Mouse (Mus musculus) gastrocnemius, postnatal 4 days (tissue): ENCODE data around the gene Capn1. TPM values are rescaled to one million over a fixed set of nuclear protein-coding genes. Genes with fewer than 3 reads are reported as not detected.

ENCODE experiments used
- DNase-seq, 2 experiments: peaks; one replicate each; pipeline ENCODE4 v3.0.0; 2021 to 2022; ENCODE audit warnings: low spot score in 2 of 2, mixed read lengths in 2 of 2
- total RNA-seq, 2 experiments: library from RNA; stranded (reverse); gene quantifications; 2 replicates each; pipeline ENCODE4 v1.2.3; 2021

Capn1 gene
- total RNA-seq, 2 experiments from 2014 or later: 70.9 to 79.6 TPM

- DNase-seq: no peak
These were observed 24.8 kb downstream of the Capn1 start for GRCm38 (mm10) chr19:5990921-5991320.

- DNase-seq: no peak
These were observed 25.7 kb downstream of the Capn1 start for GRCm38 (mm10) chr19:5990033-5990432.

GRCm38 (mm10) chr19:5989585-5989984 lies 26.1 kb downstream of the Capn1 start:
- no peak for DNase-seq

DNA sequence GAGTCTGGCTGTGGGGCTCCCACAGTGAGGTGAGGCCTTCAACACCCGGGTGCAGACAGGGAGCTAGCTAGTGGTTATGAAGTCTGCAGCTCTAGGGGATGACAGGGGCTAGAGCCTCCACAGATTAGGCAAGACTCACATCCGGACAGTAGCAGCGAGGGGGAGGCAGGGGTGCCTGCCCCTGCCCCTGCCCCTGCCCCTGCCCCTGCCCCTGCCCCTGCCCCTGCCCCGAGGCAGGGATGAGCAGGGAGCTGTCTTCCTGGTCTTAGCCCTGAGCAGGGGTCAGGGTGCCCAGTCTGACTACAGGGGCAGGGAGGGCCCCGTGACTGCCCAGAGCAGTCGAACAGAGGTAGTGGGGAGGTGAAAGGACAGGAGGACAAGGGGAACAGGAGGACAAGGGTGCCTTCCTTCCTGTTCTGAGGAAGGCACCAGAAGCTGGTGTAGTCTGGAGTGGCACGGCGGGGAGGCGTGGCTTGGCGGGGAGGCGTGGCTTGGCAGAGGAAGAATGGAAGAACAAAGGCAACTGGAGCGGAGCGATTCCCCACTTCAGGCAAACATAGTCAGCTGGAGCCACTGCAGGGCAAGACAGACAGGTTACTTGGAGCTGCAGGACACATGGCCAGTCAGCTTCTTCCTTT lies 26.8 kb downstream of the Capn1 start:
- DNase-seq: peak in 1 of 2 experiments; percentile 64

- DNase-seq: no peak
These were observed 27.5 kb downstream of the Capn1 start for GRCm38 (mm10) chr19:5988027-5988814.

GRCm38 (mm10) chr19:5986043-5986442 lies 29.7 kb downstream of the Capn1 start, which contains the start of gene Slc22a20:
Slc22a20 (minus strand) TSS chr19:5986143.
- no peak for DNase-seq

GRCm38 (mm10) chr19:5980477-5980876 lies 35.2 kb downstream of the Capn1 start:
- no peak for DNase-seq

DNA sequence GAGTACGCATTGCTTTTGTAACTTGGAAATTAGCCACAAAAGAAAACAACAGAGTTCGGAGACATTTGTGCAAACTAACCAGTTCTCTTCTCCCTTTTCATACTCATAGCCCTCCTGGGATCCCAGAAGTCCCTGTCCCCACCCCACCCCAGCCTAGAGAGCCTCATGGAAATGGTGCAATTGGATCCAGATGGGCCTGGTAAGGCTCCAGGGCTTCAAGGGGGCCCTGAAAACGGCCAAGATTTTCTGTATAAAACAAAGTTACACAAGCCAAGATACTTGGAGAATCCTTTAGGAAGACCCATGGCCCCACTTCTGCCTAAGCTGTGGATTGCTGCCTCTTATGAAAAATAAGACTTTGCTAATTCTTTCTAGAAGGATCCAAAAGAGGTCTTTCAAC lies 38.0 kb downstream of the Capn1 start:
- DNase-seq: peak in 1 of 2 experiments; percentile 49

GRCm38 (mm10) chr19:5975676-5976075 lies 40.0 kb downstream of the Capn1 start:
- no peak for DNase-seq

DNA sequence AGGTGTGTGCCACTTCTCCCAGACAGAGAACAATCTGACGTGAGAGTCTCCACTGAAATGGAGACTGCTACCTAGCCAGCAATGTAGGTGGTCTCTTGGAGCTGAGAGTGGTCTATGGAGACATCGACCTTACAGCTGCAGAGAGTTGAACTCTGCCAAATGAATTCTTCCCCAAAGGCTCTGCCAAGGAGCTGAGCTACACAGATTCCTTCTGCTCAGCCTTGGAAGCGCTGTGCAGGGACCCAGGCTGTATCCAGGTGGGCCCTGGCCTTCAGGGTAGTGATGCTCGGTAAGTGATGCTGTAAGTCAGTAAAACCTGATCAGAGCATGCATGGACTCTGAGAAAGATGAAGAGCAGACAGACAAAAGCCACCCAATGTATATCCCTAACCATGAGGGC lies 40.6 kb downstream of the Capn1 start:
- no peak for DNase-seq

DNA sequence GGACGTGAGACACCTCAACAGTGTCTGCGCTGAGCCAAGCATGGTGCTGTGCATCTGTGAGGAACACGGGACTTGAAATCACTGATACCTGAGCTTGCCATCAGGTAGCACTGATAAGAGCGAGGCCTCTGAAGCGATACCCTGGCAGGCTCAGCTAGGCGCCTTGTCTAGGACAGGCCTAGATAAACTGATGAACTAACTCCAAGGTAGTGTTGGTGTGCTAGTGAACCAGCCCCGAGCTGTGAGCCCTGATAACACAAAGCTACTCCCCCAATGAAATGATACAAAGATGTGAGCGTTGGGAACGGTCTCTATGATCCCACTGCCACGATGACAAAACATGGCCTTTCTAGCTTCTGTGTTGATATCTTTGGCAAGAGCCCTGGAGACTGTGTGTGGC lies 48.0 kb downstream of the Capn1 start:
- DNase-seq: no peak

DNA sequence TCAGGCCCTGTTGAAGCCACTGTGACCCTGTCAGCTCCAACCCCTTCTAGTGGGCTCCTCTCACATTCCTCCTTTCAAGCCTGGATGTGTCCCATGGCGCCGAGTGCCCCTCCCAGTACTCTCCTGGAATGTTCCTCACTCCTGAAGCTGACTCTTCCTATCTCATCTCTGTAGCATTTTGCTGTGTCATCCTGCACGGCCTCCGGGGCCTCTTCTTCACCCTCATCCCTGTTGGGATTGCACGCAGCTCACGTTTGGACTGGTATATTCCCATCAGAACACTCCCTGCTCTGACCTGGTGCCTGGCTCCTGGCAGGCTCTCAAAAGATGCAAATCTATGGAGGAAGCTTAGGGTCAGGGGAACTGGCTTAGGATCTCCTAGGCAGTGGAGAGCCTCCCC lies 48.9 kb downstream of the Capn1 start:
- no peak for DNase-seq

DNA sequence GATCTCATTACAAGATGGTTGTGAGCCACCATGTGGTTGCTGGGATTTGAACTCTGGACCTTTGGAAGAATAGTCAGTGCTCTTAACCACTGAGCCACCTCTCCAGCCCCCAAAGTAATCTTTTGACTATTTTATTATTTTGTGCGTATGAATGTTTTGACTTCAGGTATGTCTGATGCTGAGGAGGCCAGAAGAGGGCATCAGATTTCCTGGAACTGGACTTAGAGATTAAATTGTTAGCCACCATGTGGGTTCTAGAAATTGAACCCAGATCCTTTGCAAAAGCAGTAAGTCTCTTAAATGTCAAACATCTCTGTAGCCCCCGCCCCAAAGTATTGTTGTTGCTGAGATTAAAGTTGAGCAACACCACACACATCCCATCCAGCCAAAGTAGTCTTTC lies 49.8 kb downstream of the Capn1 start:
- DNase-seq: no peak

- DNase-seq: peak; percentile 52 to 78
These were observed 50.4 kb downstream of the Capn1 start for GRCm38 (mm10) chr19:5965280-5965679.

DNA sequence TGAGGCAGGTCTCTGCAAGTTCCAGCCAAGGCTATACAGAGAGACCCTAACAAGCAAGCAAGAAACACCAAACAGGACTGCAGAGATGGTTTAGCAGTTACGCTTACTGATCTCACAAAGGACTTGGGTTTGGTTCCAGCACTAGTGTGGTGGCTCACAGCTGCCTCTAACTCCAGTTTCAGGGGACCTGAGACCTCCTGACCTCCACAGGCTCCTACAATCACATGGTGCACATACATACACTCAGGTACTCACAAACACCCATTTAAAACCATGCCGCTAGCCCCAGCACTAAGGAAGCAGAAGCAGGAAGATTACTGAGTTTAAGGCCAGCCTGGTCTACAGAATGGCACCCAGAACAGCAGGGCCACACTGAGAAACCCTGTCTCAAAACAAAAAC lies 50.9 kb downstream of the Capn1 start:
- no peak for DNase-seq

DNA sequence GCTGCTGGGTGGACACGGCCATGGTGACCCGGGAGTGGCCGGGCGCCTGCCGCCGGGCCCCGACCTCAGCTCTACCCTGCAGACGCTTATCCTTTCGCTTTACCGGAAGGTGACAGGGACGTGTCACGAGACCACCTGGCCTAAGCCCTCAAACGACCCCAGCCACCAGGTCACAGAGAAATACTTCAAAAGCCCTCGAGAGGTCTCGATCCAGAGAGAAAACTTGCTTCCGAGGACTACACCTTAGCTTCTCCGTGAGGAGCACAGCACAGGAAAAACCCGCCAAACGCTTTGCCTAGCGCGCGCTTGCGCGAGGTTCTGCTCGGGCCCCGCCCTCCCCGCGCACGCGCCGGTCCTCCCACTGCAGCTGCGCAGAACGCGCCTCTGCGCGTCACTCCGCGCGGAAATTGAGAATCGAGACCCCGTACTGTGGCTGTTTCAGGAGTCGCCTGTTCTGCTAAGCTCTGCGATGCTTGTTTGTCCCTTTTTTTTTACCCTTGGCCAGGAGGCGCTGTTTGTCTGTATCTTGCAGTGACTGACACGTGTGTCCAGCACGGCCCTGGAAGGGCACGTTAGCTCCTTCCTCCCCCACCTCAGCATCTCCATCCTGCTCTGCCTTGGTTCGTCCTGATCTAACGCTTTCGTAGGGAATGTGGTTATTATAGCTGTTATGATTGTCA lies 51.7 kb downstream of the Capn1 start, which contains the start of gene Pola2:
Gene Pola2, minus strand, starts transcription at position 320 of the 680 bp plus-strand sequence.
- DNase-seq: peak; percentile 83 to 90

DNA sequence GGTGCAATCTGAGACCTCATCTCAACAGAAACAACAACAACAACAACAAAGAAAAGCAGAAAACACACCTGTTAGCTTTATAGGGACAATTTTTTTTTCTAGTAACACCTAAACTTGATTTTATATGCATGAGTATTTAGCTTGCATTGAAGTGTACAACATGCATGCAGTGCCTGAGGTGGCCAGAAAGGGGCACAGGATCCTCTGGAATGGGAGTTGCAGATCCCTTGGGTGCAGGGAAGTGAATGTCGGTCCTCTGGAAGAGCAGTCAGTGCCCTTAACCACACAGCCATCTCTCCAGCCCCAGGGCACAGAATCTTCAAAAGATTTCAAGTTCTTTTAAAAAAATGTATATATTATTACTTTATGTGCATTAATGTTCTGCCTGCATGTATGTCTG lies 53.0 kb downstream of the Capn1 start:
- no peak for DNase-seq

DNA sequence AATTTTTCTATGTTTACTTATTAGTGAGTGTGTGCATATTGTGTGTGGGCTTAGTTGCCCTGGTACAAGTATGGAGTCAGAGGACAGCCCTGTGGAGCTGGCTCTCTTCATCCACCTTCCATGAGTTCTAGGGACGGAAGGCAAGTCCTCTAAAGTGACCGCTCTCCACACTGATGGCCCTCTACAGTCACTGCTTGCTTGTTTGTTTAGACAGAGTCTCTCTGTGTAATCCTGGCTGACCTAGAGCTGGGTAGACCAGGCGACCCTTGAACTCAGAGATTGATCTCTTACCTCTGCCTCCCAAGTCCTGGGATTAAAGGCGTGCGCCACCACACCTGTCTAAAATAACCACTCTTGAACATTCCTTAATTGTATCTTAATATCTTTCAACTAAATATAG lies 58.3 kb downstream of the Capn1 start:
- no peak for DNase-seq

GRCm38 (mm10) chr19:5956685-5957084 lies 59.0 kb downstream of the Capn1 start:
- DNase-seq: peak; percentile 64 to 81

- DNase-seq: peak in 1 of 2 experiments; percentile 35
These were observed 59.7 kb downstream of the Capn1 start for GRCm38 (mm10) chr19:5955704-5956670.

- DNase-seq: no peak
These were observed 60.8 kb downstream of the Capn1 start for GRCm38 (mm10) chr19:5954936-5955335.
